Mouse (Mus musculus) bone marrow, adult 2 months (tissue): ENCODE data around the gene Ssh2. TPM values are rescaled to one million over a fixed set of nuclear protein-coding genes. Genes with fewer than 3 reads are reported as not detected.

Experiments
- H3K27ac ChIP-seq: fragments of 200-500 bp; 2 replicates; pipeline ENCODE4 v1.5.1; 2012; ENCODE audit warnings: low read depth, mild to moderate bottlenecking, control low read depth, inconsistent platforms, low read length; ENCODE audit not compliant: control insufficient read depth, poor library complexity, insufficient read depth
- H3K4me1 ChIP-seq: fragments of 200-500 bp; 2 replicates; pipeline ENCODE4 v1.6.1; 2011; ENCODE audit warnings: low read length; ENCODE audit not compliant: control insufficient read depth, insufficient read depth
- H3K4me3 ChIP-seq: fragments of 200-500 bp; replicated peaks from 2 replicates; pipeline ENCODE3; 2011; ENCODE audit warnings: mild to moderate bottlenecking, low read depth, low read length, control low read depth; ENCODE audit not compliant: control insufficient read depth
- CTCF ChIP-seq: fragments of 200-500 bp; IDR thresholded peaks from 2 replicates; pipeline ENCODE4 v1.5.1; 2011; ENCODE audit warnings: low read length, control low read depth; ENCODE audit not compliant: control insufficient read depth, insufficient read depth
- POLR2A ChIP-seq: fragments of 200-500 bp; IDR thresholded peaks from 2 replicates; pipeline ENCODE4 v1.6.1; 2011; ENCODE audit warnings: low read depth, mild to moderate bottlenecking, control low read depth, low read length, borderline replicate concordance; ENCODE audit not compliant: control insufficient read depth
- WGBS: fragments of 180-500 bp; shearing (Covaris S2); methylation state at CpG from one replicate; pipeline ENCODE4 v1.1.7; 2018; 5-methylcytosine and 5-hydroxymethylcytosine counted together
- polyA plus RNA-seq: library from polyadenylated mRNA; stranded (reverse); fragments of >200 nt; gene quantifications from 2 replicates; pipeline ENCODE4 v1.2.4, GENCODE M21; 2011; ENCODE audit warnings: low replicate concordance; ENCODE audit not compliant: missing spikeins, insufficient read depth, insufficient read length

Gene Ssh2
- polyA plus RNA-seq, 1 experiment = 21.8 TPM

DNA sequence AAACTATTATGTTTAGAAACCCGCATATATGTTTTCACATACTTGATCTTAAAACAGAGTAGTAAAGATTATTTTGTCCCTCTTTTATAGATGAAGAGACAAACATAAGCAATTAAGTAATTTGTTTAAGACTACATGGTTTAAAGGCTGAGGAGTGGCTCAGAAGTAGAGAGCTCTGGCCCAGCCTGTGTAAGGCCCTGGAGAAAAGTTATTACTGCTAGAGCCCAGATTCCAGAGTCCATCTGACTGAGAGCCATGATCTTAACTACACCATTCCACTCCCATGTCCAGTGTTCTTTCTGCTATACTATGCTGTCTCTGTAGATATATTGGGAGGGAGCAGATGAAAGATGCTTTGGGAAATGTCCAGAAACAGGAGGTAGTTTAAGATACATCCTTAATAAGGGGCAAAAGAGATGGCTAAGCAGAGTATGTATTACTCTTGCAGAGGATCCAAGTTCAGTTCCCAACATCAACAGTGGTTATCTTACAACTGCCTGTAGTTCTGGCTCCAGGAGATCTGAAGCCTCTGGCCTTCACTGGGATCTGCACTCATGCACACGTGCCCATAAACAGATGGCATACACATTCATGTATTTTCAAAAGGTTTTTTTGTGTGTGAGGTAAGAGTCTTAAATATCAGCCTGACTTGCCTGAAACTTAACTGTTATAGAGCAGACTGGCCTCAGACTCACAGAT lies 198.2 kb downstream of the Ssh2 start:
- WGBS = 79% methylated on average over 2 of the region's 2 CpGs
- H3K27ac ChIP-seq = no peak overlapping the region
- no peak overlapping the region for H3K4me3 ChIP-seq
- no peaks in the 10 kb centered on the region; the same call in none of the 2 replicates for H3K4me1 ChIP-seq
- TF ChIP-seq CTCF = no peak
- no peak for TF ChIP-seq POLR2A

DNA sequence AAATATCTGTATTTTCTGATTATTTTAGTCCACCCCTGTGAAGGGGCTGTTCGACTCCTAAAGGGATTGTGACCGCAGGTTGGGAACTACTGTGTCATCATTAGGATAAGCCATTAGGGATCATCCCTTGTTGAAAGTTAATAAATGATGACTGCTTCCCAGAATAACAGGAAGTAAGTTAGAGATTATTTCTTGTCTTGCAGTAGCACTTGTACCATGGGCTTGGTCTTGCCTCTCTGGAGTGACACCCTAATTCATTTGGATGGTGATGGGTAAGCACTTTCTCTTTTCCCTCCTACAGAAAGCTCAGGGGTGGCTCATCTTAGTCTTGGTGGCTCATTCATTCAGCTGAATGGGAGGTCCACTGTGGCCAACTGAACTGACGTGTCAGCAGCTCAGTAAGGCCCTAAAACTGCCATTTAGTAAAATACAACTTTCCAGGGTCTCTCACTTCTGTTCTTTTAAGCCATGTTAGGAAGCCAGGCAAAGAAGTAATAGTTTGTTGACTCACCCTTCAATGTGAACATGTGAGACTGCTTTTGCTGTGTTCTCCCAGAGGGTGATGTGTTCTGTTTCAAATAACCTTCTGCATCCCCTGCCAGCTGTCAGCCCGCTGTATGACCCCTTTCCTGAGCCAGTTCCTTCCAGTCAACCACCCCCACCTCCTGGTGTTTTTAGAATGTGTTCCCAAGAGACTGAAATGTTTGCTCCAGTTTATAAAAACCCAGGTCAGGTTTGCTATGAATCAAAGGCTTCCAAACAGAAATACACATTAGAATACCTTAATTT lies 200.3 kb downstream of the Ssh2 start:
- H3K4me3 ChIP-seq = no peak overlapping the region
- WGBS = 88% methylated on average over 4 of the region's 4 CpGs
- TF ChIP-seq POLR2A = no peak
- no peak for TF ChIP-seq CTCF
- no peaks in the 10 kb centered on the region; the same call in none of the 2 replicates for H3K4me1 ChIP-seq
- H3K27ac ChIP-seq = no peak overlapping the region

DNA sequence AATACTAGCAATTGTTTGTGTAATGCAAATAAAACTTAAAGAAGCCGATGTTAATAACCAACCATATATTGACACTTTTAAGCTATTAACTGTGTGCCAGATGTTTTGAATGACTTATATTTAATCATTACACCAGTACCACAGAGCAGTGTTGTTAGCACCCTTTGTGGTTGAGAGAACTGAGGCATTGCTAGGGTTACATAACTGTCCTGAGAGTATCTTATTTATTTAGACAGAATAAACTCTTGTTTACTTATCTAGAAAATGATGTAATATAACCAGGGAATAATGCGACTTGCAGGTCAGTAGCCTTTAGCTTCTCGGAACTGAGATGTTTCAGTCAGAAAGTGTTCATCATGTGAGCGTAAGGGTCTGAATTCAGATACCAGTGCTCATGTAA lies 201.9 kb downstream of the Ssh2 start:
- Histone ChIP-seq H3K27ac (no peak overlapping the region), H3K4me1 (no peaks in the 10 kb centered on the region; the same call in none of the 2 replicates), H3K4me3 (no peak overlapping the region)
- TF ChIP-seq CTCF (no peak), POLR2A (no peak)
- WGBS = 94% methylated on average over 4 of the region's 4 CpGs

DNA sequence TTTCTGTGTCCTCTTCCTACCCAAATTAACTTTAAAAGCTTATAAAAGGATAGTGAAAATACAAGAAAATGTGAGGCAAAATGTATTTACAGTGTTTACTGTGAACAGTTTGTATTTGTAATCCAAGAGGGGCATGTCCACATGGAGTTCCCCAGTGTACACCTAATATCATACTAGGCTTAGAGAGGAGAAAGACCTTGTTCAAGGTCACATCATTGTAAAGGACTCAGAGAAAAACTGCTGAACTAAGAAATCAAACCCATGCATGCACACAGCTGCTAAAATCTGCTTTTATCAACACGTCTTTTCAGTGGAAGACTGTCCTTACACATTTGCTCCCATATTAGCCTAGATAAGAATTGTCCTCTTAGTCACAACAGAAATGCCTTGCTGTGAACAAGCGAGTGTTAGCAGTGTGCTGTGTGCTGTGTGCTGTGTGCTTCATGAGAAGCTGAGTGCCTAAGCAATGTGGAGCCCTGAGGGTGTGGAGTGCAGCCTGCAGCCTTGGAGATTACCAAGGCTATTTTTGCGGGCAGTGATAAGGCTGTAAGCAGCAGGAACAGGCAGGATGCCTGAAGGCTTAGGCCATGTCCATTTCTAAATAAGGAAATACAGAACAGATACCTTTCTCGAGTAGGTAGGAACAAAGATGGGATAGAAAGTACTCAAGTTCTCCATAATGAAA lies 207.2 kb downstream of the Ssh2 start:
- Histone ChIP-seq H3K27ac (no peak overlapping the region), H3K4me3 (no peak overlapping the region), H3K4me1 (no peaks in the 10 kb centered on the region)
- TF ChIP-seq POLR2A (no peak), CTCF (no peak)
- 65% methylated on average over 4 of the region's 4 CpGs for WGBS

DNA sequence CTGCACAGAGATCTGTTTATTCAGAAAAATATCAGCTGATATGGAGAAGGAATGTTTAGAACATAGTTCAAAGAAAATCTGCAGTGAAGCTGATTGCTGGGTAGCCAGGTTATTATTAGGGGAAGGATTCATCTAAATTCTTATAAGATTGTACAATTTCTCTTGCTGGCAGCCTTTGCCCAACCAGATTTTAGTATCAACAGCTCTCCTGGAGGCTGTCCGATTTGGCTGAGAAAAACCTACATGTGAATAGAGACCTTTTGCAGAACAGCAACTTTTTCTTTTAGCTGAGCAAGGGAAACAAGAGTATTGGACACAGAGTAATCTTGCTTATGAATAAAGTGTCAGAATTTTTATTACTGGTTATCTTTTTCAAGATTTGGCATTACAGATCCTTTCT lies 212.4 kb downstream of the Ssh2 start:
- no peaks in the 10 kb centered on the region for H3K4me1 ChIP-seq
- TF ChIP-seq POLR2A (no peak), CTCF (no peak)
- no peak overlapping the region for H3K27ac ChIP-seq
- H3K4me3 ChIP-seq = no peak overlapping the region
- 78% methylated on average over 1 of the region's 1 CpGs for WGBS

DNA sequence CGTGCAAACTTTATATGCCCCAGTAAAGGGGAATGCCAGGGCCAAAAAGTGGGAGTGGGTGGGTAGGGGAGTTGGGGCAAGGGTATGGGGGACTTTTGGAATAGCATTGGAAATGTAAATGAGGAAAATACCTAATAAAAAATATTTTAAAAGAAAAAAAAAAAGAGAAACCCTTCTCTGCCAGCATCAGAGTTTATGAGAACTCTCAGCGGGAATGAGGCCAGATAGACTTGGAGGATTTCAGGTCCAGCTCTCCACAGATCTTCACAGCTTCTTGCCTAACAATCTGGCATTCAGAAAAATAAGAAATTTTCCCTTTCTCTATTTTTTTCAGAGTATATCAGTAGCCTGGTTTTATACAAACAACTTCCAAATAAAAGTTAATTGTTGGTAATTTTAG lies 220.9 kb downstream of the Ssh2 start:
- H3K27ac ChIP-seq = no peak overlapping the region
- no peaks in the 10 kb centered on the region; the same call in 1 of the 2 replicates for H3K4me1 ChIP-seq
- 90% methylated on average over 2 of the region's 2 CpGs for WGBS
- TF ChIP-seq CTCF (no peak), POLR2A (no peak)
- no peak overlapping the region for H3K4me3 ChIP-seq

DNA sequence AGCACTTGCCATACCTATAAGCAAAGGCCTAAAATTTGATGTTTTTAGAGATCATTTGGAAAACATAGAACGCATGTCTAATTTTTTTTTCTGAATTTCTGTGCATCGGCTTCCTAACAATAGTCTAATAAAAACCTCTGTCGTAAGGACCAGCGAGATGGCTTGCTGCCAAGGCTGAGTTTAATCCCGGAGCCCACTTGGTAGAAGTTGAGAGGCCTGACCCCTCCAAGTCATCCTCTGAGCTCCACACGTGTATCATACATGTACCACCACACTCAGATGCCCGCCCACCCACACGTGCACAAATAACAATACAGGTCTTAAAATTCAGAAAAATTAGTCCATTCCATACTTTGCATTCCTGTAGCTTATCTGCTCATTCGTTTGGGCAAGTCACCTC lies 224.0 kb downstream of the Ssh2 start:
- Histone ChIP-seq H3K27ac (no peak overlapping the region), H3K4me3 (no peak overlapping the region), H3K4me1 (peaks cover 1% of the 10 kb centered on the region)
- WGBS = 85% methylated on average over 9 of the region's 9 CpGs
- TF ChIP-seq POLR2A = no peak
- no peak for TF ChIP-seq CTCF

DNA sequence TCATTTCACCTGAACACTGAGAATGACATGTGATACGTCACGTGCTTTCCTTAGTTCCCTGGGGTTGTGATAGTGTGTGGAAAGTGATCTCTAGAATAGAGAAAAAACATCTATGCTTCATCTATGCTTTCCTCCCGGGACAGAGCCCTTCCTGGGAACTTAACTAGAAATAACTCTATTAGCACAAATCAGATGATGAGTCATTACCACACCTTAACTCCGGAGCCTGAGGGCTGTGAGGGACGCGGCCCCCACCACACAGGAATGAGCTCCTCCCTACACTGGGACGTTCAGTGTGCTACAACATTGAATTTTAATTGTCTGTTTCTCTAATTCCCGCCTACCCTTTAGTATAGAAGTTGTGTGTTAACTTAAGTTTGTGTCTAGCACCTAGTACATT lies 224.9 kb downstream of the Ssh2 start:
- no peak overlapping the region for H3K4me3 ChIP-seq
- H3K27ac ChIP-seq = no peak overlapping the region
- 73% methylated on average over 8 of the region's 8 CpGs for WGBS
- H3K4me1 ChIP-seq = peaks cover 3% of the 10 kb centered on the region
- TF ChIP-seq POLR2A = no peak
- no peak for TF ChIP-seq CTCF
